Mouse (Mus musculus): ENCODE measurements around the gene Hist1h4a. TPM values are rescaled to one million over a fixed set of nuclear protein-coding genes. Genes with fewer than 3 reads are reported as not detected.
"Not testable (repeated sequence)": the region's sequence is repeated elsewhere in the genome, so short reads cannot be mapped to it uniquely, and the experiment has no call there.

Gene Hist1h4a
- polyA plus RNA-seq, 1 experiment, result 4.6 TPM

GRCm38 (mm10) chr13:23744421-23745380, 16.3 kb downstream of the Hist1h4a start:
- DNase-seq (ENCODE audit: extremely low spot score in 1 of 2, low spot score in 1 of 2), result no peak

GRCm38 (mm10) chr13:23743963-23744362, 17.1 kb downstream of the Hist1h4a start:
- no peak for DNase-seq (ENCODE audit: extremely low spot score in 1 of 2, low spot score in 1 of 2)

GRCm38 (mm10) chr13:23743215-23743614, 17.8 kb downstream of the Hist1h4a start:
- DNase-seq (ENCODE audit: extremely low spot score in 1 of 2, low spot score in 1 of 2), result no peak

DNA sequence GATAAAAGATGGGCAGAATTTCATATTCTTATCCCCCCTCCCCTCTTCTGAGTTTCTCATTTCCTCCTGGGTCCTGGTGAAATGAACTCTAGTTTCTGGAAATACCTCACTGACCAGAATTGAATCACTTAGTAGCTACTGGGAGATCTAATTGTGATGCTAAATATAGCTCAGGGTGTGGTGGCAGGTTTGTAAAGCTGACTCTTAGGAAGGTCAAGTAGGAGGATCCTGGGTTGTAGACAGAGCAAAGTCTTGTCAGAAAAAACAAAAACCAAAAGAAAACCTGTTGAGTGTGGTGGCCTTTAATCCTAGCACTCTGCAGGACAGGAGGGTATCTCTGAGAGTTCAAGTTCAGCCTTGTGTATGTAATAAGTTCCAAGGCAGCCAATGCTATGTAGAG, 19.0 kb downstream of the Hist1h4a start:
- no peak for DNase-seq (ENCODE audit: extremely low spot score in 1 of 2, low spot score in 1 of 2)

GRCm38 (mm10) chr13:23740910-23741309, 20.1 kb downstream of the Hist1h4a start:
- DNase-seq (ENCODE audit: extremely low spot score in 1 of 2, low spot score in 1 of 2), result no peak

GRCm38 (mm10) chr13:23740256-23740840, 20.7 kb downstream of the Hist1h4a start:
- DNase-seq (ENCODE audit: extremely low spot score in 1 of 2, low spot score in 1 of 2), result no peak

DNA sequence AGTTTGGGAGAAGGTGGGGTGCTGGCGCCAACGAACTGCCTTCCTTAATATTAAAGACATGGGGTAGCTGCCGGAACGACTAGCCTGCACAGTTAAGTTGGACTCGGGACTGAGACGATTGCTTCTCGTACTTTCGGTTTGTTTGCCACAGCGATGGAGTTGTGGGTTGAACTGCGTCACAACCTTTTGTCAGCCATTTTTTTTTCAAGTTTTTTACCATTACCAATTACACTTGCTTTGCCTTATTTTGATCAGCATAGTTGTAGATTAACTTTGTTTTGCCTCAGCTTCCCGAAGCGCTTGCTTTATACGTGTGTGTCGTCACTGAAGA, 21.1 kb downstream of the Hist1h4a start:
- no peak for DNase-seq (ENCODE audit: extremely low spot score in 1 of 2, low spot score in 1 of 2)

GRCm38 (mm10) chr13:23739069-23739921, 21.7 kb downstream of the Hist1h4a start:
- DNase-seq (ENCODE audit: extremely low spot score in 1 of 2, low spot score in 1 of 2), result peak; percentile 96 to 97

DNA sequence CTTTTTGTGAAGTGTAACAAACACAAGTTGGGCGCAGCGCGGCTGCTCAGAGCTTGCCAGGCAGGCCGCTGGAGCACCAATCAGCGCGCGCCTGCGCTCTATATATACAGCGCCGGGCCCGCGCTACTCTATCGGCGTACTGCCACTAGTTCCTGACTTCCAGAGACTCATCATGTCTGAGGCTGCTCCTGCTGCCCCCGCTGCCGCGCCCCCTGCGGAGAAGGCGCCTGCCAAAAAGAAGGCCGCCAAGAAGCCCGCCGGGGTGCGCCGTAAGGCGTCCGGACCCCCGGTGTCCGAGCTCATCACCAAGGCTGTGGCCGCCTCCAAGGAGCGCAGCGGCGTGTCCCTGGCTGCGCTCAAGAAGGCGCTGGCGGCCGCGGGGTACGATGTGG, 22.4 kb downstream of the Hist1h4a start, which contains the start of gene Hist1h1c:
TSS of gene Hist1h1c (plus strand) at position 132 of the 392 bp plus-strand sequence.
- peak; percentile 78 to 91 for DNase-seq (ENCODE audit: extremely low spot score in 1 of 2, low spot score in 1 of 2)

- DNase-seq (ENCODE audit: extremely low spot score in 1 of 2, low spot score in 1 of 2), result no peak
Observed at GRCm38 (mm10) chr13:23738041-23738440, 23.0 kb downstream of the Hist1h4a start.

DNA sequence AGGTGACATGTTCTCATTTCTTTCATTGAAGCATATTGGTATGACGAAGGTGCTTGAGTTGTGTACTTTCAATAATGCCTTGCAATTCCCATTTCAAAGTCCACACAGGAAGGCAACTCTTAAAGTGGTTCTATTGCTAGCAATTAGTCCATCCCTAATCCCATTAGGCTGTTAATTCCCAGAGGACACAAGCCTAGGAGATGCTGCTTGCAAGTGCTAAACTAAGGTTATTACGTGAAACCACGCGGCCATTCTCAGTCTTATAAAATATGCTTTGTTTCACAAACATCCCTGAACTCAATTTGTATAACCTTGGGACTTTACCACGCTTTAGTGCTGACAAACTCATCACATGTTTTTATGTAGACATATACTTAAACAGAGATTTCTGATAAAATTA, 23.9 kb downstream of the Hist1h4a start:
- no peak for DNase-seq (ENCODE audit: extremely low spot score in 1 of 2, low spot score in 1 of 2)

DNA sequence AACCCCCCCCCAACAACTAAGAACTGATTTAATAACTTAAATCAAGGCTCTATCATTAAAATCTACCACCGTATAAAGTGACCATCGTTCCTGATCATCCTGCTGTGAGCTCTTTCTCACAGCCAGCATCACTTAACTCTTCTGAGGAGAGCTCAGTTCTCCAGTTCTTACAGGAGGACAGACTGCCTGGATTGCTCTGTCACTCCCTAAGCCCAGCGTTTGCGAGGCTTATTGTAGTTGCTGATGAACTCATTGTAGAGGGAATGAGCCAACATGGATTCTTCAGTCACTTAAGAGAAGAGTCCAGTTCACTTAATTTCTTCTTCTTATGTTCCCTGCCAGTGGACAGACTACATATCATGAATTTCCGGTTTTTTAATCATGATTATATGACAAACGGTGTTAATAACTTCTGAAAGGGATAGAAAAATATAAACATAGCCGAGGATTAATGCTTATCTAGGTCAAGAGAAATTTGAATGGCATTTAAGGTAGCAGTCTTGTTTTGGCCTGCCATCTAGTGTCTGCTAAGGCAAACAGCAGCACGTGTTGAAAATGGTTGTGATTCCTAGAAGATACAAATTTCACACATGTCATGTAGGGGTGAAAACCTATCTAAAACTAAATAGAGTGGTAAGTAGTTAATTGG, 28.8 kb downstream of the Hist1h4a start:
- DNase-seq (ENCODE audit: extremely low spot score in 1 of 2, low spot score in 1 of 2), result peak in 1 of 2 experiments; percentile 75

GRCm38 (mm10) chr13:23730479-23730878, 30.6 kb downstream of the Hist1h4a start:
- no peak for DNase-seq (ENCODE audit: extremely low spot score in 1 of 2, low spot score in 1 of 2)

- DNase-seq (ENCODE audit: extremely low spot score in 1 of 2, low spot score in 1 of 2), result no peak
Observed at GRCm38 (mm10) chr13:23729706-23730105, 31.3 kb downstream of the Hist1h4a start.

GRCm38 (mm10) chr13:23729192-23729525, 31.9 kb downstream of the Hist1h4a start:
- no peak for DNase-seq (ENCODE audit: extremely low spot score in 1 of 2, low spot score in 1 of 2)

DNA sequence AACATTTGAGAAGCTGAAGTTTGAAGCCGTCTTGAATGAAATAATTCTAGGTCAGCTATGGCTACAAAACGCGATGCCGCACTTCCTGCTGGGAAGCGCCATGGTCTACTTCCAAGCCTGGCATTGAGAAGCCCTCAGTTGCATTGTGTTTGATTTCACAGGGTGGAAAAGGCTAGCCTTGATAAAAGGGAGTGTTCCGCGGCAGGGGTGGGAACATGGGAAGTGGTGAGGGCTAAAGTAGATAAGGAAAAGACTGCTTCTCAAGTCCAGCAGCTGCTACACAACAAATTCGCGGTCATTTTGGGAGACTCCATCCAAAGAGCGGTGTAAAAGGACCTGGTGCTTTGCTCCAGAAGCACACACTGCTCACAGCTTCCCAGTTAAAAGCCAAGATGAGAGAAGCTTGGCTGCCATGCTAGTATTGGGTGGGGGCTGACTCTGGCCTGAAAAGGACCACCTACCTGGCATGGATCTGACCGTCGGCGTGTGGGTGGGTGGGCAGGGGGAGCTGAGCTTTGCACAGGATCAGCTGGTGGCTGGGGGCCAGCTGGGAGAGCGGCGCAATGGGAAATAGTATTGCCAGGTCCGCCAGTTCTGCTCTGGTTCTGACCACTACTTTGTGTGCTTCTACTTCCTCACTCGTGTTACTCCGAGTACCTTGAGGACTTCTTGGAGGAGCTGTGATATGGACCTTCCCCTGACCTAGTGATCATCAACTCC, 32.4 kb downstream of the Hist1h4a start:
- no peak for DNase-seq (ENCODE audit: extremely low spot score in 1 of 2, low spot score in 1 of 2)

DNA sequence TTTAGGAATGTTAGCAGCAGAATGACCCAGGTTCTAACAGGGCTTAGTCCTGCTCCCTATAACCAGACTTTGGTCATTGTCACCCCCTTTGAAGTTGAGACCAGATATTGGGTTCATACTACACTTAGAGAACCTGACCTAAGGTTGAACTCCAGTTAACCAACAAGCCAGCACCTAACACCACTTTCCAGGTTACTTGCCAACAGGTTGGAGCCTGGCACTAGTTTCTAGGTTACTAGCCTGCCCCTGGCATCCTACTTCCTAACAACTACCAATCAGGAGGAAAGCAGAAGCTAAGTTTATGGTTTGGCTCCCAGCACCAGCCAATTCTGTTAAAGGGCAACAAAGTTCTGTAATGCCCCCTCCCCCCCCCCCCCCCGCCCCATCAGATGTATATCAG, 35.8 kb downstream of the Hist1h4a start:
- no peak for DNase-seq (ENCODE audit: extremely low spot score in 1 of 2, low spot score in 1 of 2)

- no peak for DNase-seq (ENCODE audit: extremely low spot score in 1 of 2, low spot score in 1 of 2)
Observed at GRCm38 (mm10) chr13:23724239-23724638, 36.8 kb downstream of the Hist1h4a start.

- not testable (repeated sequence) for DNase-seq (ENCODE audit: extremely low spot score in 1 of 2, low spot score in 1 of 2)
Observed at GRCm38 (mm10) chr13:23717593-23718245, 43.3 kb downstream of the Hist1h4a start.

Measured in frontal cortex, adult 2 months (tissue).